Mouse (Mus musculus): ENCODE results near the gene Timm50. TPM values are rescaled to one million over a fixed set of nuclear protein-coding genes. Genes with fewer than 3 reads are reported as not detected.
A peak's percentile ranks its signal among the peaks of the same experiment; 100 is the strongest.

The Timm50 gene
- total RNA-seq, 2 experiments from 2014 or later, result 38.2 to 39.4 TPM

GRCm38 (mm10) chr7:28334534-28334933 is 22.7 kb upstream of the Timm50 start:
- DNase-seq, result no peak
- intact Hi-C loops (cut with DNase I; ENCODE audit: low total_unique reads), result no loop called here

DNA sequence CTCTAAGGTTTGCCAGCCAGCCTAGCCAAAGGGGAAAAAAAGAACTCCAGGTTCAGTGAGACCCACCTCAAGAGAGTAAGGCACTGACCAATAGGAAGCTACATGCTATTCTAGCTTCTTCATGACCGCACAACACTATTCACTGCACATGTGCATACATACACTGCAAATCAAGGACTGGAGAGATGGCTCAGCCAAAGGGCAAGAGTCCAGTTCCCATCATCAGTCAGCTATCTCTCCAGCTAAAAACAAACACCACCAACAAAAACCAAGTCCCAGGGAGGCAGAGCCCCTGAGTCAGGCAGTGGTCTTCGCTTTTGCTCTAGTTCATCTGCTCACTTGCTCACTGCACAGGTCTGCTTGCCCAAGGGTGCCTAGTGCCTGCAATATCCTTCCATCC is 16.4 kb upstream of the Timm50 start:
- DNase-seq, result no peak
- intact Hi-C loops (cut with DNase I; ENCODE audit: low total_unique reads), result no loop called here

DNA sequence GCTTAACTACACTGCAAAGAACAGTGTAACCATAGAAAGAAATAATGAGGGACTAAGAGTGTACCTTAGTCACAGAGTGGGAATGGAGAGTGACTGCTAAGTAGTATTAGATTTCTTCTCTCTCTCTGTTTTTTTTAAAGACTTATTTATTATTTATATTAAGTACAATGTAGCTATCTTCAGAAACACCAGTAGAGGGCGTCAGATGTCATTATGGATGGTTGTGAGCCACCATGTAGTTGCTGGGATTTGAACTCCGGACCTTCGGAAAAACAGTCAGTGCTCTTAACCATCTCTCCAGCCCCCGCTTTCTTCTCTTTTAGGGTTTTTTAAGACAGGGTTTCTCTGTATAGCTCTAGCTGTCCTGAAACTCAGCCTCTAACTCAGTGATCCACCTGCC is 14.6 kb upstream of the Timm50 start:
- intact Hi-C loops (cut with DNase I; ENCODE audit: low total_unique reads), result no loop called here
- DNase-seq, result no peak

DNA sequence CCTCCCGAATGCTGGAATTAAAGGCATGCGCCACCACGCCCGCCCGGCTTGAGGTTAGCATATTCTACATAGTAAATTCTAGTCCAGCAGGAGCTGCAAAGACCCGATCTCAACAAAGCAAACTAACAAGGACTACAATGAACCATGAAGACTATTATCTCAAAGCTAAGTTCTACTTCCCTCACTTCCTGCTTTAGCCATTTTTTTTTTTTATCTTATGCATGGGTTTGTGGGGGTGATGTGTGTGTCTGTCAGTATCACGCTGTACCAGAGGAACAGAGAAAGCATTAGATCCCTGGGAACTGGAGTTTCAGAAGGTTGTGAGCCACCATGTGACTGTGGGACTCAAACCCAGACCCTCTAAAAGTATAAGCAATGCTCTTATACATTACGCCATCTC is 13.4 kb upstream of the Timm50 start:
- no peak for DNase-seq
- intact Hi-C loops (cut with DNase I; ENCODE audit: low total_unique reads), result no loop called here

DNA sequence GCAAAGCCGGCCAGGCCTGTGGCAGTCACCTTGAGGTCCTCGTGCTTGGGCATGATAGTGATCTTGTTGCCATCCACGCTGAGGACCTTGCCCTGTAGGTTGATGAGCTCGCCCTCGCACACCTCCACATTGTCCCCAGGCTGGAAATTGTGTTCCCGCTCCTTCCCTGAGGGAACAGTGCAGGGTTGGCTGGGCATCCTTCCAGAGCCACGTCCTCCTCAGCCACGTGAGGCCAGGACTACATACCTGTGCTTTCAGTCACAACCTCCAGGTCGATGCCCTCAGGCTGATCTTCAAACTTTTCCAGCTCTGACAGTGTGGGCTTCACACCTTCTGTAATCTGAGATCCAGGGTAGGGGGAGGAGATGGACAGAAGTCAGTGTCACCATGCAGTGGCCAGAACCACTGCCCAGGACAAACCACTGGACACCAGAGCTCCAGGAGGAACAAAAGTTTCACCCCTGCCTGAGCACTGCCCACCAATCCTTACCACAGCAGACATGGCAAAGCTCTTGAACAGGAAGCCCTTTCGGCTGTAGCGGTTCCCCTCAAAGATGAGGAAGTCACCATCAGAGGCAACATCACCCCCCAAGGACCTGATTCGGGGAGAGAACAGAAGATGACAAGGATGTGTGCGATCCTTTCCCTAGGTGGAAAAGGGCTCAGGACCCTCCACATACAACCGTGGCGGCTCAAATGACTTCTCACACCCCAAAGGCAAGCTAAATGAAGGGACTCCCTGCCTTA is 10.3 kb upstream of the Timm50 start:
- DNase-seq, result no peak
- intact Hi-C loops (cut with DNase I; ENCODE audit: low total_unique reads), result no loop called here

GRCm38 (mm10) chr7:28318714-28319113 is 6.8 kb upstream of the Timm50 start:
- DNase-seq, result no peak

GRCm38 (mm10) chr7:28318036-28318435 is 6.2 kb upstream of the Timm50 start:
- intact Hi-C loops (cut with DNase I; ENCODE audit: low total_unique reads), result no loop called here
- no peak for DNase-seq

More at GRCm38 (mm10) chr7:28318714-28319113, 6.8 kb upstream of the Timm50 start:
- intact Hi-C loops (cut with DNase I; ENCODE audit: low total_unique reads), result no loop called here

DNA sequence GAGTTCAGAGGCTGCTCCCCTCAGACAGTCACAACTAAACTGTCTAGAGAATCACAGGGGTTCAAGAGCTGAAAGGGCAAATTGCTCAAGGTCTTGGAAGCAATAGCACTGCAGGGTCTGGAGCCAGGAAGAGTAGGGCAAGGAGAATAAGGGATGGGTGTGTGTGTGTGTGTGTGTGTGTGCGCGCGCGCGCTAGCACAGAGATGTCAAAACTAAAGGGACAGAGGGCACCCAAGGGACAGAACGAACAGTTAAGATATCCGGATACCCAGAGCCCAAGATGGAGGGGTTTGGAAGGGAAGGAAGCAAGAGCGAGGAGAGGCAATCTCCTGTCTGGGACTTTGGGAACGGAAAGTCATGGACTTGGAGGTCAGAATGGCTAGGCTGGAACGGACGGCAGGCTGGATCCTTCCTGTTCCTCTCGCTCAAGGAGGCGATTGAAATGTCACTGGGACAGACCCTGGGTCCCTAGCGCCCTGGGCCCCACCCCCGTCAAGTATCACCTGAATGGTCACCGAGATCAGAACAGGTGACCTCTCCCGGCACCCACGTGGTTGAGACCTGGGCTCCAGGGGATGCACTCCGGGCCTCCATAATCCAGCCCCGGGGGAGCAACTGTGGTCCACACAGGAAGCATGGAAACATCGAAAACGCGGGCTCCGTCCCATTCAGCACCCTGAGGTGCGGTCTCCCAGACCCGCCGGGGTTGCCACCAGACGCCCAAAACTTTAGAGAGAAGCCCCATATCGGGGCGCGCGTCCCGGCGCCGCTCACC is 534 bp downstream of the Timm50 start:
- intact Hi-C loops (cut with DNase I; ENCODE audit: low total_unique reads), result no loop called here
- DNase-seq, result no peak

DNA sequence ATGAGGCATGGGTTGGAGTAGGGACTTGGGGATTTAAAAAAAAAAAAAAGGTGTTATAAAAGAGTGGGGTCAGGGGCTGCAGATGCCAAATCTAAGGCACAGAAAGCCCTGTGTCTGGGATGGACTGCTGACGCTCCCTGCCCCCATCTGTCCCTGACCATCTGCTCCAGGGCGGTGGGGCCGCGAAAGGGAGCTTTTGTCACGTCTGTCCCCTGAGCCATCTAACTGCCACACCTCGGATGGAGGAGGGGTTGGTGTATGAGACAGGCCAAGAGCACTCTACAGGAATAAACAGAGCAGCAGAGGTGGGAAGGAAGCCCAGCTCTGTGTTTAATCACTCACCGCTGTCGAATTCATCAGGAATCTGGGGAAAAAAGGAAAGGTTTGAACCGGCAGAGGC is 2.1 kb downstream of the Timm50 start:
- intact Hi-C loops (cut with DNase I; ENCODE audit: low total_unique reads), result loop anchor here (10.0 kb wide), 1 partner anchor 95 kb away; no protein-coding TSS in a partner anchor
- no peak for DNase-seq

DNA sequence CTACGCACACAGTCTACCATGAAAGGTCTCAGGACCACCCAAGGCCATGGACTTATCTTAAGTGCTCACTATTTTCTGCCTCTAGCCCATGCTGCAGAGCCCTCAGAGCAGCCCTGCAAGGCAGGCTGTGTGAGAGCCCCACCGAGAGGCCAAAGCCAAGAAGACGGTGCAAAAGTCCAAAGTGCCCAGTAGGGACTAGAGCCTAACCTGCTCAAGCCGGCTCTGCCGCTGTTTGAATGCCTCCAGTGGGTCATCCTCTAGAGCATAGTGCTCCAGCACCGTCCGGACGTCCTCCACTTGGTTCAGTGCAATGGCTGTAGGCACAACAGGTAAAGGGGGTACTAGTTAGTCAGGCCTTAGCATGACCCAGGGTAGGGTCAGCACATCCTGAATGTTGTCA is 5.7 kb downstream of the Timm50 start:
- intact Hi-C loops (cut with DNase I; ENCODE audit: low total_unique reads), result loop anchor here (10.0 kb wide), 1 partner anchor 91 kb away; no protein-coding TSS in a partner anchor

DNA sequence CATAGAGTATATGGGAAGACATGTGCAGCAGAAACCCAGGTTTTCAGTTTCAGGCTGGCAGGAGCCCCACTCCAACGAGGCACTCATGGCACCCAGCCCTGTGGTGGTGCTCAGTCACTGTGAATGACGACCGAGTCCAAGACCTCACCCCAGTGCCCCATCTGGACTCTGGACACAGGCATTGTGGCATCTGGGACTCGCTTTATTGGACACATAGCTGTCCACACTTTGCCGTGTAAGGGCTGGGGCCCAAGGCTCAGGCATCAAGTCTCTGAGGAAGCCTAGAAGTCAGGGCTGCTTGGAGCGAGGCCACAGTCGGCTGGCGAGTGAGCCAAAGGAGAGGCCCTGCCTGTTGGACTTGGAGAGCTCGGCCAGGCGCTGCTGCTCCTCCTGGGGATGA is 6.2 kb downstream of the Timm50 start:
- DNase-seq, result no peak
- intact Hi-C loops (cut with DNase I; ENCODE audit: low total_unique reads), result loop anchor here (10.0 kb wide), 1 partner anchor 91 kb away; no protein-coding TSS in a partner anchor

More for the DNA sequence above, 5.7 kb downstream of the Timm50 start:
- no peak for DNase-seq

GRCm38 (mm10) chr7:28301616-28302433 is 10.0 kb downstream of the Timm50 start, which contains the start of gene Dll3:
Gene Dll3, minus strand, starts transcription at chr7:28302238.
- intact Hi-C loops (cut with DNase I; ENCODE audit: low total_unique reads), result loop anchor here (5.0 to 10.0 kb wide), 2 partner anchors 87 to 155 kb away; no protein-coding TSS in a partner anchor
- peak; percentile 47 for DNase-seq

DNA sequence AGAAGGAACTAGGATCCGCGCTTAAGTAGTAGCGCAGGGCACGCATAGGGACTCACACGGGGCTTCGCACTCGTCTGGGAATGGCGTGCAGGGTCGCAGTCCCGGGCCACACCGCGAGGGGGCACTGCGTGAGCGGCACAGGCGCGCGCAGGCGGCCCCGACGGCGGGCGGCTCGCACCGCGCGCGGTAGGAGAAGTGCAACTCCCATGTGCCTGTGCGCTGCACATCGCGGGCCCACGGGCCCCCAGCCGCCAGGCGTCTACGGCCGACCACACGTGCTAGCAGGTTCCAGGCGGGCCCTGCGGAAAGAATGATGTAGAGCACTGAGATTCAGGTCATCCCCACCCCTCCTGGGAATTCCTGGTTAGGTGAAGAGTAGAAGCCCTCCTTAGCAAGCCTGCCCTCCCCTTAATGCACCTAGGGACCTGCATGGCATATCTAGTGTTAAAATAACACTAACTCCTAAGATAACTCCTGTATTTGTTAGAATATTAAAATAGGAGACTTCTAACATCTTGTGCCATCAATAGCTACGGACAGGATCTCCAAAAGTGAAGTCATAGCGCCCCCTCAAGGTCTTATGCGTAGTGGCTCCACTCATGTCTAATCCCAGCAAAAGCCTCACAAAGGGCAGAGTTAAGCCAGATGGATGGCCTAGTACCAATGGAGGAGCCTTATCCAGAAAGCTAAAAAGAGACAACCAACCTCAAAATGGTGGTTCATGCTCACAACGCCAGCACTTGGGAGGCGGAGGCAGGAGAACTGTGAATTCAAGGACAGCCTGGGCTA is 12.8 kb downstream of the Timm50 start:
- peak; percentile 27 for DNase-seq
- intact Hi-C loops (cut with DNase I; ENCODE audit: low total_unique reads), result no loop called here

GRCm38 (mm10) chr7:28294481-28294880 is 17.4 kb downstream of the Timm50 start:
- intact Hi-C loops (cut with DNase I; ENCODE audit: low total_unique reads), result no loop called here

DNA sequence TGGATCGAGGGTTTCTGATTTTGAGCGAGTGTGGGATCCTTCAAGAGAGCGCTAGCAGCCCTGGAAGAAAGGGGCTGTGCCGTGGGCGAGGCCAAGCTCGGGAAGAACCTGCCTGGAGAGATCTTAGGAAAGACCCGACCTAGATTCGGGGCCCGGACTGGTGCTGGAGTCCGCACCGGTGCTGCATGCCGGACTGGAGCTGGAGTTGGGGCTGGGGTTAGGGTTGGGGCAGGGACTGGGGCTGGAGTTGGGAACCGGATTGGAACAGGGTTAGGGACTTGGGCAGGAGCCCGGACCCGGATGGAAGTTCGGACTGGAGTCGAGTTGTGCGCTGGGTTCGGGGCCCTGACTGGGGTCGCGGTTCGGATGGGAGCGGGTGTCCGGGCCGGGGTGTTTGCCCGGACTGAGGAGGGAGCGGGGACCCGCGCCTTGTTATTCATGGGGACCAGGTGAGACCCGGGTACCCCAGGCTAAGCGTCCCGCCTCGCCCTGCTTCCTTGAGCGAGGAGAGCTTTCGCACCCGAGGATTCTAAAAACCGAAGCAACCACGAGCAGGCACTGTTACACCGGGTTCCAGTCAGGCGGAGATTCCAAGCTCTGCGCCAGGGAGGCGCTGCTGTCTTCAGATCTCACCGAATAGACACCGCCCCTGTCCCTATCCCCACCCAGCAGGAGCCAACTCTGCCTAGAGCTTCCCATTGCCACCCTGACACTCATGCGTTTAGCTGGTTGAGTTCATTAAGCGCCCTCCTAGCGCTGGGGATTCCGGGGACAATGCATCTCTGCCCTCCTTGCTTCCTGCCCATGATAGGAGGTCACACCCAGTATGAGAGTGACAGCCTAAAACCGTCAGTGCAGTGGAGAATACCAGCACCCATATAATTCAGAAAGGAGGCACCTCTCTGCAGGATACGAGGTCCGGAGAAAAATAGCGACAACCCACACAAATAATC is 21.0 kb downstream of the Timm50 start, which contains the start of gene Selenov:
Selenov (minus strand) TSS at position 549 of the 953 bp plus-strand sequence.
- intact Hi-C loops (cut with DNase I; ENCODE audit: low total_unique reads), result no loop called here
- no peak for DNase-seq

More at GRCm38 (mm10) chr7:28294481-28294880, 17.4 kb downstream of the Timm50 start:
- peak; percentile 66 for DNase-seq

DNA sequence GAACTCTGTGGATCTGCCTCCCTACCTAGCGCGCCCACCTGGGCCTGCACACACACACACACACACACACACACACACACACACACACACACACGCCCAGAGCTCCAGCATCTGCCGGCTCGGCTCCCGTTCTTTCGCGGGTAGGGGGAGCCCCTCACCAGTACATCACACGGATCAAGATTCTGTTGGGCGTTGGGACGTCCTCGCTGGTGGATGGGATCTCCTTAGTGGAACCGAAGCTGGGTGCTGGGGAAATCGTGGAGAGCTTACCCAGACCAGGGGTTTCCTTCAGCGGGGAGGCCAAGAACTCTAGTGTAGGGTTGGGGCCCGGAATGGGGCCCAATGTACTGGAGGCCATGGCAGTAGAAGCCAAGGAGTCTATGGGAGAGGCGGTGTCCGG is 21.7 kb downstream of the Timm50 start:
- intact Hi-C loops (cut with DNase I; ENCODE audit: low total_unique reads), result no loop called here
- no peak for DNase-seq

DNA sequence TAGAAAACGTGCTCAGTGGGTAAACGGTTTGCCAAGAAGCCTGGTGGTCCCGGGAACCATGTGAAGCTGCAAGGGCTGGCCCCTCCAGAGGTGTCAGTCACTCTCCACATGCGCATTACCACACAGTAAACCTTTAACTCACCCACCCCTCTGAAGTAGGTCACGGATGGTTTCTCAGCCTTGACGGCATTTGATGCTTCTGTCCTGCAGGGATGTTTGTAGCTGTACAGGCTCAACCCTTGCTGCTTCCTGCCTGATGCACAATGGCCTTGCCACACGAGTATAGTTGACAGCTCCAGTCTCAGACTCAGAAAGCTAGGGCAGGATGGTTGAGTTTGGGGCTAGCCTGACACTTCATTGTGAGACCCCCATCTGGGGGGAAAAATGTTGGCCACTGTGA is 31.2 kb downstream of the Timm50 start:
- intact Hi-C loops (cut with DNase I; ENCODE audit: low total_unique reads), result no loop called here

DNA sequence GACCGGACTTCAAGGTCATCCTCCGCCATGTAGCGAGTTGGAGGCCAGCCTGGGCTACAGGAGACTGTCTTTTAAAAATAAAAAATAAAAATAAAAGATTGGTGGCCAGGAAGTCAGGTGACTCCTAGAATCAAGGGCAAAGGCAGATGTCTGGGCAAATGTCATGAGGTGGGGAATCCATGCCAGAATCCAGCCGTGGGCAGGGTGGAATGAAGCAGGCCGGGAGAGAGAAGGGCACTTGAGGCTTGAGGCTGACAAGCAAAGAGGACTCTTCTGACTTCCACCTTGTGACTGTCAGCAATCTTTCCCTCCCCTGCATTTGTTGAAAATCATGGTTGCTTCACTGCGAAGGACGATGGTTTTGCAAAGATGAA is 33.6 kb downstream of the Timm50 start:
- no peak for DNase-seq
- intact Hi-C loops (cut with DNase I; ENCODE audit: low total_unique reads), result no loop called here

More for the DNA sequence above, 31.2 kb downstream of the Timm50 start:
- no peak for DNase-seq

Measured in gastrocnemius, postnatal 14 days (tissue).